Mouse (Mus musculus): ENCODE measurements around the gene Usp7.

GRCm38 (mm10) chr16:8784753-8785152, 7.4 kb downstream of the Usp7 start:
- TF ChIP-seq GATA1 (IDR thresholded peaks at IDR 0.05; ENCODE audit: borderline replicate concordance, low read length) (no peak), FLI1 (IDR thresholded peaks at IDR 0.05; ENCODE audit: low read length) (no peak)
